Mouse (Mus musculus) CD4-positive naive resting alpha-beta T cell, adult 57 days (primary cell): ENCODE results near the gene Tuba3a. TPM values are rescaled to one million over a fixed set of nuclear protein-coding genes. Genes with fewer than 3 reads are reported as not detected.

Experiments
- total RNA-seq: library from RNA; stranded (reverse); gene quantifications from one replicate; pipeline ENCODE4 v1.2.4, GENCODE M21; 2023

Tuba3a gene
- not detected for total RNA-seq

DNA sequence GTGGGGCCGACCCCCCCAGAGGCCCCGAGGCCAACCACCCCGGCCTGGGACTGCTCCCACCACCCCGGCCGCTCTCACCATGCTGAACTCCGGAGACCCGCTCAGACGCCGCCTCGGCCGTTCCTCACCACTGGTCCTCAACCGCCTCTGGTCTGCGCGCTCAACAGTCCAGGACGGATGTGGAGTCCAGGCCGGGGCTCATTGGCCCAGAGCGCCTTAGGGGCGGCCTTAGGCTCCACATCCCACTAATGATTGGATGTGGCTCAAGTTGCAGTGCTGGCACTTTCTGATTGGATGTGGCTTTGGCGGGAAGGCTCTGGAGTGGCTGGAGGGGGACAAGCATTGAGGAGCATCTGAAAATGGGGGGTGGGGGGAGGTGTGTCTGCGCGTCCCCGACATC, at the start of gene Tuba3a:
Gene Tuba3a, minus strand, starts transcription at position 153 of the 400 bp plus-strand sequence.

DNA sequence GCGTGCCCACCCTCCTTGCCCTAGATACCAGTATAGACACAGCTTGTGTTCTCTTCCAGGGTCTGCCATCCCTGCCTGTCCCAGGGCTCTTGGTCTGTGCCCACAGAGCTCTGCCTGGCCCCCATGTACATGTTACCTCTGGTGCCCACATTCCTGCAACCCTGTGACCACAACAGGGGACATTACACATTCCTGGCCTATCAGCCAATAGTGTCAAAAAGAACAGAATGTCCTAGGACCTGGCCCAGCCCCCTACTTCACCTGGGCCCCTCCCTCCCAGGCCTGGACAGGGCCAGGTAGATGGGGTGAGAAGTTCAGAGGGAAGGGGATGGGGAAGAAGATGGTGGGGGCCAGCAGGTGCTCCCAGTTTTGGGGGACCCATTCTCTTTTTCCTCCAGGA, 34.5 kb upstream of the Tuba3a start, which contains the start of gene Scnn1a:
Gene Scnn1a, plus strand, starts transcription at position 337 of the 400 bp plus-strand sequence.

DNA sequence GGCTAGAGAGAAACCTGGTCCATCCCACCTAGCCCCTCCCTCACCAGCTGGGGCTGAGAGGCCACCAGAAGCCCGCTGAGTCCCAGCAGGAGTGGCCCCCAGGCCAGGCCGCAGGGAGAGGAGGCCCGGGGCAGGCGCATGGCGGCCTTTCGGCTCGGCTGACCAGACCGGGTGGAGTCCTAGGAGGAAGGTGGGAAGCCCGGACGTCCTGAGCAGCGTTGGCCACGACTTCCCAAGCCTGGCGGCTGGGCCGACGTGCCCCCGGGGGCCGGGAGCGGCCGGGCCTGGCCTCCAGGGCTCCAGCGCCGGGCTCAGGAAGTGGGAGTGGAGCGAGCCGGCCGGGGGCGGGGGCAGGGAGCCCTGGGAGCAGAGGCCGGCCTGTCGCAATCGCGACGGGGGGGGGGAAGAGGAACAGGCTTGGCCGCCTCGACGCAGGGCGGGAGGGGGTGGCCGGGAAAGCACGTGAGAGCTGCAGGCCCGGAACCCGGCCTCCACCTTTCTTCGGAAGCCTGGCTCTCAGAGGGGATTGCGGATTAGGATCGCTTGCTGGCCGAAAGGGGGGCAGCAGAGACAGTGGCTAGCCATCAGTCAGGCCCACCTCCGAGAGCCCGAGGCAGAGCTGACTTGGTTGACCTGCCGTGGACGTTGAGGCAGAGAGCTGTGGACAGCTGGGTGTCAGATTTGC, 27.8 kb upstream of the Tuba3a start, which contains the start of gene Ltbr:
Gene Ltbr, minus strand, starts transcription at position 340 of the 685 bp plus-strand sequence.

DNA sequence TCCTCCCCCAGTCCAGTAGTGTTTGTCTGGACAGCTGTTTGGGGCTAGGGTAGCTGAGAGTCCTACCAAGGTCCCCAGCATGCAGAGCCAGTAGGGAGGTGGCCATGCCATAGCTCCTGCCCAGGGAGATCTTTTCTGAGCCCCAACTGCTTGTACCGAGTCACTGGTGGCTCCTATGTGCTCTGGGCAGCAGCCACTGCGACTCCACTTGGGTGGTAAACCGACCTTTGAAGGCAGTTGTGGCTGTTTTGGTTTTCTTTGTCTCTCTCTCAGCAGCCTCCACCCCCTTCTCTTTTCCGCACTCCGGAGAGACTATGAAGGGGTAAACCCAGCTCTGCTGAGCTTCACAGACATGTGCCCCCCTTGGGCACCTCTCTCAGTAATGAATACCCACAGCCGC, 49.1 kb downstream of the Tuba3a start, which contains the start of gene Cd27:
Gene Cd27, minus strand, starts transcription at position 229 of the 400 bp plus-strand sequence.

DNA sequence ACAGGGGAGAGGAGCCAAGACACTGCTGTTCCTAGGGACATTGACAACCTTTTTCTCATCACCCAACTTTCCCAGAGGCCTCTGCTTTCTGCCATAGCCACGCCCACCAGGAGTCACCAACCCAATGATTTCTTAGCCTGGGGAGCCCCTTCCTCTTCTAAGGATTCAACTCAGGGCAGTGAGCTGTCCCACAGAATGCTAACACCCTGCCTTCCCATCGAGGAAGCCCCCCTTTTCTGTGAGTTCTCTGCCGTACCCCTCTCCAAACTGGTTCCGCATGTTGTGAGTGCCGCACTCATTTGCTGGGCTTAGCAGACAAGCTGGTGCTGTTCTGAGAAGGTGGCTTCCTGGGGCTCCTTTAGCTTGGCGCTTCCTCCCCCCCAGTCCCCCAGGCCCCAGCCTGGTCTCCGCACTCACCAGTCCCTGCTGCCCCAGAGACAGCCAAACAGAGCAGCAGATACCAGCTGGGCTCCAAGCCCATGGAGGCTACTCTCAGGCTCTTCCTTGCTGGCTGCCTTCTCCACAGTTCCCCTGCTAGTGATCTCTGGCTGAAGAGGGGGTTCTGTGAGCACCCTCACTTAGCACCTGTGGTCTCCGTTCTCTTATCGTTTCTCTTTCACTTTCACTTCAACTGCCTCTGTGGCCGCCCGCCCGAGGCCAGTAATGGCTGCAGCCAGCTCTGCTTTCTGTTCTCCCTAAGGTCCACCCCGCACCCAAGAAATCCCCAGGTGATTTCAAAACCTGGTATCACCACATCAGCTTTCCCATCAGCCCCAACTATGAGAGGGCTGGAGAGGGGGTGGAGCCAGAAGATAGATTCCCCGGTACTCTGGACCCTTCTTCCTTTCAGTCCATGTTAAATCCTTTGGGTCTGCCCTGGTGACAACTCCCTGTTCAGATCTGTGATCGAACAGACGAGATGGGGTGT, 54.5 kb downstream of the Tuba3a start, which contains the start of gene Tapbpl:
Gene Tapbpl, minus strand, starts transcription at position 744 of the 928 bp plus-strand sequence.

Other genes with a start within 250 kb of the Tuba3a start
- 73.3 TPM for gene Ing4, start 246.3 kb downstream of the Tuba3a start, total RNA-seq
- 12.8 TPM for gene Acrbp, start 236.4 kb downstream of the Tuba3a start, total RNA-seq
- 16.1 TPM for gene Lpar5, start 218.1 kb downstream of the Tuba3a start, total RNA-seq
- 314 TPM for gene Chd4, start 190.1 kb downstream of the Tuba3a start, total RNA-seq
- 41.2 TPM for gene Nop2, start 154.1 kb downstream of the Tuba3a start, total RNA-seq
- 37.3 TPM for gene Iffo1, start 140.8 kb downstream of the Tuba3a start, total RNA-seq
- 424 TPM for gene Gapdh, start 119.6 kb downstream of the Tuba3a start, total RNA-seq
- gene Ncapd2, start 94.3 kb downstream of the Tuba3a start, total RNA-seq = 30.5 TPM
- gene Mrpl51, start 94.2 kb downstream of the Tuba3a start, total RNA-seq = 21.1 TPM
- gene Vamp1, start 70.5 kb downstream of the Tuba3a start, total RNA-seq = 134 TPM
- 29.8 TPM for gene Tapbpl, start 54.2 kb downstream of the Tuba3a start, total RNA-seq
- gene Cd27, start 49.0 kb downstream of the Tuba3a start, total RNA-seq = 248 TPM
- 3.3 TPM for gene Ltbr, start 27.8 kb upstream of the Tuba3a start, total RNA-seq
- 0.47 TPM for gene Scnn1a, start 34.6 kb upstream of the Tuba3a start, total RNA-seq
- gene Tnfrsf1a, start 63.3 kb upstream of the Tuba3a start, total RNA-seq = 64.8 TPM
- not detected for gene Plekhg6, start 94.8 kb upstream of the Tuba3a start, total RNA-seq
- gene Cd9, start 208.7 kb upstream of the Tuba3a start, total RNA-seq = 36.6 TPM